Mouse (Mus musculus): ENCODE results near the gene Zfhx3.

The Zfhx3 gene

DNA sequence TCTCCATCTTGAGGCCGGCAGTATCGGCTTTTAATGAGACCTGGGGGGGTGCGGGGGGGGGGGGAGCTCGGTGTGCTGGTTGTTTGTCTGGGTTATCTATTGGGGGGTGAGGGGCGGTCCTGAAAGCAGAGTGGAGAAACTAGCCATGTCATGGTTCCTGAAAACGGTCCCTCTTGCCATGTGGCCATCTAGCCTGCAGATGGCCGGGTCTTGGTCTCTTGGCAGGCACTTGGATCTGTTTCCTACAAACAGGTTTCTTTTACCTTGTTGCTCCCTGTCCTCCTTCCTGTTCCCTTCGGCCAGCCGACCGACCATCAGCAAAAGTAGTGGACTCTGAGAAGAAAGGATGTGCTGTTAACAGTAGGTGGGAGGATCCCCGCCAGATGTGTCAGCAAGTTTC is 904.4 kb downstream of the Zfhx3 start:
- DNase-seq (ENCODE audit: low spot score in 2 of 2) = no peak

DNA sequence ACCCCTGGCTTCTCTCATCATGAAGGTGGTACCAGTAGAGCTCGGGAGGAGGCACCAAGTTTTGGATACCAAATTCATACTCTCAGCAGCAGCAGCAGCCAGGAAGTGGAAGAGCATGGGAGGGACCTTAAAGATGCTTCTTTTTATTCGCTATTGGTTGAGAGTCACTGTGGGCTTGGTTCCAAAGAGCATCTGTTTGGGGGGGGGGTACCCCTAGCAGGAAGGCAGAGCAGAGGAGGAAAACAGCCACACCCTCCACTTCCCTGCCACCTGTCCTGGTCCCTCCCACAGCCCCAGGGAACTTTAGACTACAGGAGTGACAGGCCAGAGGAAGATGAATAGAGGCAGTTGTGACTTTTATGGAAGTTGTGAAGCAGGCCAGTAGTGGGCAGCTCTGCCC is 904.9 kb downstream of the Zfhx3 start:
- DNase-seq (ENCODE audit: low spot score in 2 of 2) = no peak

DNA sequence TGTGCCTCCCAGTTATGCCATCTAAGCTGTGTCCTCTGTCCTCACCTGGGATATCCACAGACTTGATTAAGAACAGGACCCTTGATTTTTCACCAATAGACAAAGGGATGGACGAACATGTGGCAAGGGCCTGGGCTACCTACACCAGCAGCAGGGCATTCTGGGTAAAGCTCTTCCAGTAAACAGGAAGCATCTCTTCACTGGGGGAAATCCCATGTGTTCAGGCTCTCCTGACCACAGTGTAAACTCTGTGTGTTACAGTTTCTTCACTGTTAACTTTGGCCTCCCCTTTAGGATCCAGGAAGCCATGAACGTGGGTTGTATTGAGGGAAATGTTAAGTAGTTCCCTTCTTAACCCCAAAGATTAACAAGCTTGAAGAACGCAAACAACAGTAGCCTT is 906.0 kb downstream of the Zfhx3 start:
- DNase-seq (ENCODE audit: low spot score in 2 of 2) = no peak

DNA sequence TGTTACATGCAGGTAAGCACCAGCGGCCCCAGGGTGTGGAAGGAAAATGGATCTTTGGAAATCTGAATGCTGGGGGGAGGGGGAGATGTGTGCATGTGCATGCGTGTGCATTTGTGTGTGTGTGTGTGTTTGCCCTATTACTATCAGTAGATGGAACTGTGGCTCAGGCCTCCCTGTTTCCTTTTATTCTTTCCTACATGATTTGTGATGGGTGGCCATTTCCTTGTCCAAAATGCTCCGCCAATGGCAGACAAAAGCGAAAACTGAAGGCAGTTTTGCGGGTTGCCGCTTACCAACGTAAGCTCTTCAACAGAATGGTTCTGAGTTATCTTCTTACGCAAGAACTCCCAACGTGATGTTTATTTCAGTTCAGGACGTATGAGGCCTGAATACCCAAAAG is 910.6 kb downstream of the Zfhx3 start:
- DNase-seq (ENCODE audit: low spot score in 2 of 2) = no peak

DNA sequence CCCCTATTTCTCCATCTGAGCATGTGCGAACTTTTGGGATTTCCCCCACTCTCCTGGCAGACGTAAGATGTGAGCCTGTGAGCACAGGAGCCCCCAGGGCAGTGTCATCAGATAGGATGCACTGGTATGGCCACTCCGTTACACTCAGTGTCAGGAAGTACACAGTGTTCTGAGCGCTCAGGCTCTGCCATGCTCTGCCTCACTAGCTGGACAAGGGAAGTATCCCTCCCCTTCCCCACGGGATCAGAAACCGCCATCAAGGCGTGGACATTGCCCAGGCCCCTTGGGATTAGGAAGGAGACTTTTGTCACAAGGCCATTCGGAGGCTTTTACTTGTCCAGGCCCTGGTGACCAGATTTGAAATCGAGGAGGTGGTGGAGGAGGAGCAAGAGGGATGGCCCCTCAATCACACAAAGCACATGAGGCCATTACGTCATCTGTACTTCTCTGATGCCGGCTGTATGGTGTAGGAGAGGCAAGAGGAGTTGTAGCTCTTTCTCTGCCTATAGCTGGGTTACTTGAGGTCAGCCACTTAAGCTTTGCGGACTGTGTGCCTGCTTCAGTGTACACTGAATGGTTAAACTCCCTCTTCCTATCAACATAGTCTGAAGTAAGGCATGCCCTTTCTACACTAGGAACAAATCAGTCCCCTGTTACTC is 912.1 kb downstream of the Zfhx3 start:
- no peak for DNase-seq (ENCODE audit: low spot score in 2 of 2)

DNA sequence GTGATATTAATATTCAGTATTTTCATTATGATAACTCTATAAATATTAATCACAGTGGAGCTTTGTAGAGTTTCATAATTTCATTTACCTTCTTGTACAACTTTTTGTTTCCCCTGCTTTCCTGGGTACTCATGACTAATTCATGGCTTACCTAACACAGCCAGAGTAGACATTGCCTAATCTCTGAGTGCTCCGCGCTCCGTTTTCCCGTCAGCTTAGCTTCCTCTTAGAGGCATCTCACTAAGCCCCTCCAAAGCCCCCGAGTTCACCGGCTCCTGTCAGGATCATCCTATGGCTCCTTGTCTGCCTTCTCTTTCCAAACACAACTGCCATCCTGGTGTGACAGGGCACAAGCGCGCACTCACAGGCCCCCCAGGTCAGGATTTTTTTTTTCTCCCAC is 916.6 kb downstream of the Zfhx3 start:
- no peak for DNase-seq (ENCODE audit: low spot score in 2 of 2)

DNA sequence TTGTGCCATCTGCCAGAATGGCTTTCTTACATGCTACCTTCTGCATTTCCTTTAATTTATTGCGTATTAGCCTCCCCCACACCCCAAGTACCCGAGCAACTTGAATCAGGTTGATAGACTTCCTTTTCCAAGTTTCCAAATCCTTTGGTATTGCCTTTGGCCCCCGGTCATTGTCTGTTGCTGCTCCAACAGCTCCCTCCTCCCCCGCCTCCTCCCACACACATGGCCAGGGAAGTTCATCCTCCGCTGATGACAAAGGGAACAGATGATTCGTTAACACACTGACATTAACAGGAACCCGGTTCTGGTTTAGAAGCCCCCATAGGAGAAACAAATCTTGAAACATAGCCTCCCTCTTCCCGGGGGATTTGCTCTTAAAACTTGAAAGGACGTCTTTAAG is 917.5 kb downstream of the Zfhx3 start:
- DNase-seq (ENCODE audit: low spot score in 2 of 2) = no peak

DNA sequence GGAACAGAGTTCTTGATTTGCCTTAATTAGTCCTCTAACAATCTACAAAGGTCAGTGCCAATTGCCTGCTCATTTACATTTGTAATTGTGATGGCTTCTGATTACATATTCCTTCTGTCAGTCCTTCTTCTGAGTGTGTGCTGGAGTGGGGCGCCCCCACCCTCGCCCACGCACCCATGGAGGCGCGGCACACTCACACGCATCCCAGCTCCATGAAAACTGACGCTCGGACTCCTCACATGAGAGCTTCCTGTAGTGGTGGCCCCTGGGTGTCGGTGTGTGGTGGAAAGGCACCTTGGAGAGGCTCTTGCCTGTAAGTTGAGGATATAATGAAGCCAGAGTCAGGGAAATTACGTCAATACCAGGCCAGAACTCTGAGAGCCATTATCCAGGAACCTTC is 921.0 kb downstream of the Zfhx3 start:
- DNase-seq (ENCODE audit: low spot score in 2 of 2) = no peak

DNA sequence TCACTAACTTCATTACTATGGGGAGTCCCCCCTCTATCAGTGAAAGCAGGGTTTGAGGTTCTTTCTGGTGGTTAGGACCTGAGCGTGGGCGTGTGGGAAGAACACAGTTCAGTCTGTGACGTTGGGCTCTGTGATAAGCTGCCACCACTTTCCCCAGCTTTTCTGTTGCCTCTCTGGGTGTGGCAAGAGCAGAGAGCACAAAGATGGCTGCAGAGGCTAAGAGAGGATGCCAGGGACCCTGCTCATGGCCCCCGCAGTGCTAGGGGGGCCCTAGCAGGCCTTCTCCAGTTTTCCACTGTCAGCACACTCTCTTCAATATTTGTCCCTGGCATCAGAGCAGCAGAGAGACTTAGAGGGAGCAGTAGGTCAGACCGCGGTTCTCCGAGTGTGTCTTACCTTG is 924.0 kb downstream of the Zfhx3 start:
- DNase-seq (ENCODE audit: low spot score in 2 of 2) = no peak

DNA sequence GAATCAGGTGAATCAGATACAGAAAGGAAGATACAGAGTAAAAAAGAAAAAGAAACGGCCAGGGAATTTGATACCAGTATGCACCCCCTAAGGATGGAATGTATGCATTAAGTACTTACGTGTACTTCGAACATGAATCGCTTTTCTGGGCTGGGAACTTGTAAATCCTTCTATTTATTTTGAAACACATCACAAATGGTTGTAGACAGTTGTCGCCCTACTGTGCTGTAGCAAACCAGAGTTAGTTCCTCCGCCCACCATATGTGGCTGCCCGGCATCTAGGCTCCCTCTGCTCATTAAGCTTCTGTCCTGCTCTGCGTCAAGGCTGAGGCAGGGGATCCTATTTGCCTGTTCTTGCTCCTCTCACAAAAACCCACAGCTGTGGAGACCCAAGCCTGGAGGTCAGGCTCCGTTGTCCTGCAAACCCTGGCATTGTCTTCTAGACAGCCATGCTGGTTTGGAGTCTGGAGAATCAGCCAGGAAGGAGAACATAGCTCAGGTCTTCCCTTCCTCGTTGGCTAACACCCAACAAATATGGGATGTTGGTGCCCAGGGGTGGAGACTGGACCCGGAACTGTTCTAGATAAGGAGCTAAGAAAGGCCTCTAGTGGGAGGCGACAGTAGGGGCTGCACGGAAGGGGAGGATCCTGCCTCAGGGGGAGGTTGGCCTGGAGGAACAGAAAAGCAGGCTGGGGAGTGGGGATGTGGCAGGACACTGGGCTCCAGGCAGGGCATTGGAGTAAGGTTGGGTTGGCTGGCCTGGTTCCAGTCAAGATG is 925.2 kb downstream of the Zfhx3 start:
- DNase-seq (ENCODE audit: low spot score in 2 of 2) = no peak

DNA sequence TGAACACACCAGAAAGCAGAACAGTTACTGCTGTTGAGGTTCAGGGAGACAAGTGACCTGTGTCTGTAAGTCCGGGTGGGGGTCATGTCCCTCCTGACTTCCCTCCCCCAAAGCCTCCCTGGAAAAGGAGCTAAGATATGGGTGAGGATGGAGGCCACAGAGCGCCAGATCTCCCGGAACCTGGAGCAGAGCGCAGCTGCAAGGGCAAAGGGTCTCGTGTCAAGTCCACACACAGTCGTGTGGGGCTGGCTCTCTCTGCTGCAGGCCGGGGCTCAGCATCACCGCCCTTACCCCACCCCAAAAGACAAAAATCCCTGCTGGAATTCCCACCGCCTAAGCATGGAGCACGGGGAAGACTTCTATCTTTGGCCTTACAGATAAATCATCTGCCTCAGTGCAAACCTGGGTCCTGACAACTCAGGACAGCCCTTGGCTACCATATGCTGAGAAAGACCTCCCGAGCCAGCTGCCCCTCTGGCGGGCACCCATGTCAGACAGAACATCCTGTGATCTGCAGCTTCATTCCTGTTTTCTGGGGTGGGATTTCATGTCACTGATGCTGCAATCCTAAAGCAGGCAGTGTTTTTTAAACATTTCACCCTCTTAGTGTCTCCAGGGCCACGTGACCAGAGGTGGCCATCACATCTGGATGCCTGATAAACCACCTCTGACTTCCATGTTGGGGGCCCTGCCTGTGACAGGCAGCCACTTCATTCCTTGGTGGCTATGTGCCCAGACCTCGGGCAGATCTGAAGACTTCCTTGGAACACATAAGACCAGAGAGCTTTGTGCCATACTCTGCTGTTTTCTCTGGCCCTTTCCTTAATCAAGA is 926.0 kb downstream of the Zfhx3 start:
- no peak for DNase-seq (ENCODE audit: low spot score in 2 of 2)

DNA sequence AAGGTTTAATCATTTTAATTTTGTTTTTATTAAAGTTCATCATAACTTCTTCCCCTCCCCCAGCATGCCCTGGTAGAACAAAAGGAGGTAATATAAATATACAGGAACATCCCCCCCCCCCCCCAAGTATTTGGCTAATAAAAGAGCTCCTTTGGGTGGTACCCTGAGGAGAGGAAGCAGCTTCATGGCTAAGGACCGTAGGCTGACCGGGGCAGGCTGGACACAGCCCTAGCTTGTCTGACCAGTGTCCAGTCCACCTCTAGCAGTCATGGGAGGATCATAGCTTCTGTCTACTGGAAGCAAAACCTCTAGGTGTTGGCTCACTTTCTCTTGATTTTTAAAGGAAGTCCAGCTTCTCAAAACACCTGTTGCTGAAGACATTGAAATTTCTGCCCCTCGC is 927.0 kb downstream of the Zfhx3 start:
- DNase-seq (ENCODE audit: low spot score in 2 of 2) = no peak

DNA sequence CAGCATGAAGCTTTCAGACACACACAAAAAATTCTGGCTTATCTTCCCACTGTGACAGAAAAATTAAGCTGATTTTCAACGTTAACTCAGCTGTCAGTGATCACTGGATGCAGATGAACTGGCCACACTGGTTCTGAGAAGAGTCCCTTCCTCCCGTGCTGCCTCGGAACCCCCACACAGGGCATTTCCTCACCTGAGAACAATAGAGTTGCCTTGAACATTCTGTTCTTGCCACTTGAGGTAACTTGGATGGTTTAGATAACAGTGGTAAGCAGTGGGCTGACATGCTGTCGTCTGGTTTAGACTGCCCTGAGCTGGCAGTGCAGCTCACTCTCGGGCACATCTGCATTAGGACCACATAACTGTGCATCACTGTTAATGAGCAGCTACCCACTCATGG is 927.5 kb downstream of the Zfhx3 start:
- no peak for DNase-seq (ENCODE audit: low spot score in 2 of 2)

DNA sequence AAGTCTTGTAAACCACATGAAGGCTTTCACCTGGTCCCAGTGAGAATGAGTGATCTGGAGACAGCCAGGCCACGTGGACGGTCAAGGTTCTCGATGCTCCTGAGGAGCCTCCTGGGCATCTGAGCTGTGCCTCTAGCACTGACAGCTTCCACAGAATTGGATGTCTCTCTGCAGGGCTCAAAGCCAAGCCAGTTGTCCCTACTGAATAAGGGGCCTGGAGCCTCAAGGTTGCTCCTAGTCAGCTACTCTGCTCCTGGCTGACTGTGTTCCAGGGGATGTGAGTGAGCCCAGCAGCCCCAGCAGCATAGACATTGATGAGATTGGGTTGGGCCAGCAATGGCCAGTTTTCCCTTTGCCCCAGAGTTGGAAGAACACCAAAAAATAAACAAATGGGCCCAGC is 927.9 kb downstream of the Zfhx3 start:
- no peak for DNase-seq (ENCODE audit: low spot score in 2 of 2)

DNA sequence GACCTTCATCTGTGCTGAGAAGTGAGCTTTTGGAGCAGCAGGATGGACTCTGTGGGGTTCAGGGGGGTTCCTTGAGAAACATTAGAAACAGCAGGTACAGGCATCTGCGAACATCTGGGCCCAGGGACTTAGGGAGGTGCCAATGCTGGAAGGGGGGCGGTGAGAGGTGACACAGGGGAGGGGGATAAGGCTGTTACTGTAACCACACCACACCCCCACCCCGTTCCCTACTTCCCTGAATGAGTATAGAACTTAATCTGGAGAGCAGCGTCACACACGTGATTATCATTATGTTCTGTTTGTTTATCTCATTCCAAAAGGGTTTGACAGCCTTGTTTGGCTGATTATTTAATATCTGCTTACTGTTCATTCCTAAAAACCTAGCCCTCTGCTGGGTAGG is 933.3 kb downstream of the Zfhx3 start:
- DNase-seq (ENCODE audit: low spot score in 2 of 2) = no peak

DNA sequence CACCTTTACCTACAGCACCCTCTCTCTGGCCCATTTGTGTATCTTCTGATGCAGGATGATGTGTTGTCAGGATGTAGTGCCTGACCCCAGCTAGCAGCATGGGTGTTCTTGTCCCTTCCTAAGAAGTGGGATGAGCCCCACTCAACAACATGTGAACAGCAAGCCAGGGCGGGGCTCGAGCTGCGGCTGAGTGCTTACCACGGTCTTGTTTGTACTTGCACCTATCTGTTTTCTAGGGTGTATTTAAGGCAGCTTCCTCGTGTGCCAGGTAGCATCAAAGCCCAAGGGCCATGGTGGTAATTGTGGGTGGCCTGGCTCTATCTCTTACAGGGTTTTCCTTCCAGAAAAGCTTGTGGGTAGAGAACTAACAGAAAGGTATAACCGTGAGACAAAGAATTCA is 937.7 kb downstream of the Zfhx3 start:
- DNase-seq (ENCODE audit: low spot score in 2 of 2) = no peak

DNA sequence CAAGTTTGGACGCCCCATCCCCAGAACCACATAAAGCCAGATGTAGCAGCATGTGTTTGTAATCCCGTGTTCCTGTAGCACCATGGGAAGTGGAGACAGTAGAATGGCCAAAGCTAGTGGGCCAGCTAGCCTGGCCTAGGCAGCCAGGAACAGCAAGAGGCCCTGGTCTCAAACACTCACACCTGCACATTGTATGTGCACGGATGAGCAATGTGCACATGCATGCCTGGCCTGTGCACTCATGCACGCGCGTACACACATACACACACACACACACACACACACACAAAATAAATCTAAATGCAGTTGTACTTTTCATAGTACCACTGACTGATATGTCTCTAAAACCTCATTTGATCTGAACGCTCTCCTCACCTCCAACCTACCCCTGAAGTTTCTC is 938.9 kb downstream of the Zfhx3 start:
- no peak for DNase-seq (ENCODE audit: low spot score in 2 of 2)

DNA sequence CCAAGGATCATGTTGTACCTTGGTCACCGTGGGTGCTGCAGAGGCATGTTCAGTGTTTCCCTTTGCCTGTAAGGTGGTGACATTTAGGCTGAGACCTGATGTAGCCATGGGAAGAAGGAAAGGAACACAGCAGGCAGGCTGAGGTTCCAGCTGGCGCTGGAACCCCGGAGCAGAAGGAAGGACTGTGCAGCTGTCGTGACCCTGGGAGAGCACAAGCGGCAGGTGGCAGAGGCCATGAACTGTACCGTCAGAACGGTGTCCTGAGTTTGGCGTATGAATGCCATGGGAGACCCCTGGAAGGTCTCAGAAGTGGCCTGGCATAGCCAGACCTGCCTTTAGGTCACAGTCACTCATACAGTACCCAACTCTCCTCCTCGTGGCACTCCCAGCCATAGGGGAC is 939.6 kb downstream of the Zfhx3 start:
- DNase-seq (ENCODE audit: low spot score in 2 of 2) = no peak

DNA sequence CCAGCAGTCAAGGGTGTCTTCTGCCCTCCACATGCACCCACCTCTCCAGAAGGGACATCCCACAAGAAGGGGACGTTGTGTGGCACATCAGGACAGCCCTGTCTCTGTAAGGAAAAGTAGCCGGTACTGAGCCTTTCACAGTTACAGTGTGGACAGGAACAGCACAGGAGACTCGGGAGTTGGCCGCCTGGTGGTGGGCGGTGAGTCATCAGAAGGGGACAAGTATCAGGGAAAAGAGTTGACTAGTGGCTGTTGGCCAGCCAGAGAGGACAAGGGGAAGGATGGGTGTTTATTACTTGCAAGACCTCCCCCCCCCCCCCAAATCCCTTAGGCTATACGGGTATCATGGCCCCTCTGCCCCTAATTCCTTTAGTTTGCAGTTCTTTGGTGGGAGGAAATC is 940.9 kb downstream of the Zfhx3 start:
- DNase-seq (ENCODE audit: low spot score in 2 of 2) = no peak

DNA sequence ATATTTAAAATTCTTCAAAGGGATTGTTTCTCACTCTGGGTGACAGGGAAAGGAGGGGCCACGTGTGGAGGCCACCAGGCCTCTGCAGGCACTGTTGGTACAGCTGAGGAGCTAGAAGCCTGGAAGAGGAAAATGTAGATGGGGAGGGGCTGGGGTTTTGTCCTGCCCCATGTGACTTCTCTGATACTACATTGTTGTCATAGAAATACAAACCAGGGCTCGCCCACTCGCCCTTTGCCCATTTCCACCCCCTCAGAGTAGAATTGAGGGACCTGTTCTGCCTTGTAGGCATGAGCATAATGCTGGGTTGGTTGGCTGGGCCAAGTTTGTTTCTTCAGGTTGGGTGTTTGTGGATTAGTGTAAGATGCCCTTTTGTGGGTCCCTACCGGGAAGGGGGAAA is 942.5 kb downstream of the Zfhx3 start:
- DNase-seq (ENCODE audit: low spot score in 2 of 2) = no peak

DNA sequence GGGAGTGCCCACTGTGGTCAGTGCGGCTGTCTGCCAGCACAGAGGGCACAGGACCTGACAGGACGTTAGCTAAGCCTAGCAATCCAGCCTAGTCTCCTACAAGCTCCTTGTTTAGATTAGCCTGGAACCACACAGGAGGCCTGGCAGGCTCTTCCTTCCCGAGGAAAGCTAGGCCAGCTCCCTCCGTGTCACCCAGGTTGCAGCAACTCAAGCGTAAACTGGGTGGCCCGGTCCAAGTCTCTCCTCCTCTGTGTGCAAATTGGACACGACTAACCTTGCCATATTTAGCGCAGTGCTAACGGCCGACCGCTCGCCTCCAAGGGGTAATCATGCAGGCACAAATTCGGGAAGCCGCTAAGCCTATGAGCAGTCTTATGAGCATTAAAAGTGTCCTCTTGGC is 943.0 kb downstream of the Zfhx3 start:
- no peak for DNase-seq (ENCODE audit: low spot score in 2 of 2)

DNA sequence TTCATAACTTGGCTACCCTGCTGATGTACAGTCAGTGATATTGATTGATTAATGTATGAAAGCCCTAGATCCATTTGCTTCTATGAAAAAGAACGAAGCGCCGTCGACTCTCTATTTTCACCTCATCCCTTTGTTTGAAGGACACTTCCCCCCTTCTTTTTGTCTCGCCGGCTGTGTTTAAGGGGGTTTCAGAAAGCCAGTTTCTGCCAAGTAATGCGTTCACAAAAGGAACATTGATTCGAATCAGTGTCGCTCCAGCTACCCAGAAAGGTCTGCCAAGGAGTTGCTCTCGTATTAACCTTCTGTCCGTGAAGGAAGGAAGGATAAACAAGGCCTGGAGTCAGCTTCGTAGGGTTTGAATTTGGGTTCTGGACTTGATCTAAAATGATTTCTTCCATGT is 943.4 kb downstream of the Zfhx3 start:
- no peak for DNase-seq (ENCODE audit: low spot score in 2 of 2)

Data from left cerebral cortex, adult 9 months (tissue).